Mouse (Mus musculus): ENCODE measurements around the gene Ankrd66.
"Not testable (repeated sequence)": the region's sequence is repeated elsewhere in the genome, so short reads cannot be mapped to it uniquely, and the experiment has no call there.

The Ankrd66 gene

GRCm38 (mm10) chr17:43536841-43537240 is 6.6 kb downstream of the Ankrd66 start:
- not testable (repeated sequence) for DNase-seq (ENCODE audit: low spot score)

GRCm38 (mm10) chr17:43534362-43535222 is 8.8 kb downstream of the Ankrd66 start:
- peak; percentile 42 for DNase-seq (ENCODE audit: low spot score)

DNA sequence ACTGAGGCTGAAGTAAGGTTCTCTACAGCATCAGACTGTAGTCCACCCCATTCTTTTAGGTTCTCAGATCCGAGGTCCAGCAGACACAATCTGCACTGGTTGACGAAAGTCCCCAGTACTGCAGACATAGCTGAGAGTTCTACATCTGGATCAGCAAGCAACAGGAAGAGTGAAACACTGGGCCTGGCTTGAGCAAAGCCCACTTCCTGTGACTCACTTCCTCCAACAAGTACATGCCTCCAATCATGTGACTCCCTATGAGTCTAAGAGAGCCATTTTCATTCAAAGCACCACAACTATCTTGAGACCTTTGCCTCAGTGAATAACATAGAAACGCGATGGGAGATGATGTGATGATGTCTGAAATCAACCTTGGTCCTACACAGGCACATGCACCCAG is 12.2 kb downstream of the Ankrd66 start:
- DNase-seq (ENCODE audit: low spot score): no peak

DNA sequence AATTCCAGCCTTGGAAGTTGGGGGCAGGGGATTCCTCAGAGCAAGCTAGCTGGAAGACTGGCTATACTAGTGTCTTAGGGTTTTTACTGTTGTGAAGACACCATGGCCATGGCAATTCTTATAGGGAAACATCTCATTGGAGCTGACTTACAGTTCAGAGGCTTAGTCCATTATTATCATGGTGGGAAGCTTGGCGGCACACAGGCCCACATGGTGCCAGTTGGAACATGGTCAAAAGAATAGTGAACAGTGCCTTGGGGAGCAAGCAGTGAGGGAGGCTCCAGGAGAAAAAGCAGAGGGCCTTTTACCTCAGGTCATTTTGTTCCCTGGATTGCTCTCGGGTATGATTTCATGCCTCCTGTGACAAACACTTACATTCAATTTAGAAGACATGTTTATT is 12.9 kb downstream of the Ankrd66 start:
- DNase-seq (ENCODE audit: low spot score): no peak

DNA sequence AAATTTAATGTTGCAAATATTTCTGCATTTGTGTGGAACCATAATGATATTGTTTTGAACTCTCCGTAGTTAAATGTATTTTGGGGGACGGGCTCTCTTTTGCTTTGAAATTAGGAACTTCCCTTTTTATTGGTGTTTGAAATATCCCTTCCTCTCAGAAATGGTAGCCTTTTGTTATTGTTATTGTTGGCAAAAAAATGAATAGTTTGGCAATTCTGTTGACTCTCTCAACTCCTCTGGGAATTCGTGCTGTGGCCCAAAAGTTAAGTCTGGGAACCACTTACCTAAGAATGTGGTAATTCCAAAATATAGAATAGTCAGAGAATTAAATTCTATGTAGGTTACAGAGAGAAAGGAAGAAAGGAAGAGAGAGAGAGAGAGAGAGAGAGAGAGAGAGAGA is 23.3 kb downstream of the Ankrd66 start:
- no peak for DNase-seq (ENCODE audit: low spot score)

- peak; percentile 88 for DNase-seq (ENCODE audit: low spot score)
Measured at GRCm38 (mm10) chr17:43518644-43519409, 24.6 kb downstream of the Ankrd66 start.

DNA sequence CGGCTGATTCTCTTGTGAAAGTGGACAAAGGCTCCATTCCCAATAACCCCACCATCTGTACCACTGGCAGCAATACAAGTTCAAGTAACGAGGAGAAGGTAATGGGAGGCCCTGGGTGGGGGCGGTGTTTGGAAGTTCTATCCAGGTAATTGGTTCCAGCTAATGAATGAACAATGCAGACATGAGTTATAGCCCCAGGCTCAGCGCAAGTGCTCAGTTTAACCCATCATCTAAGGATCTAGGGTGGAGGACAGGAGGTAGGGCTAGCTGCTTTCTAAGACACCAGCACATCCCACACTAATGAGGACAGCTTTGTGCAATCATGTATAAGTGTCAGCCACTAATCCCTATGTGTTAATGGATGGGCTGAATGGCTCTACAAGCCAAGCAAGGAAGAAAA is 32.7 kb downstream of the Ankrd66 start:
- no peak for DNase-seq (ENCODE audit: low spot score)

DNA sequence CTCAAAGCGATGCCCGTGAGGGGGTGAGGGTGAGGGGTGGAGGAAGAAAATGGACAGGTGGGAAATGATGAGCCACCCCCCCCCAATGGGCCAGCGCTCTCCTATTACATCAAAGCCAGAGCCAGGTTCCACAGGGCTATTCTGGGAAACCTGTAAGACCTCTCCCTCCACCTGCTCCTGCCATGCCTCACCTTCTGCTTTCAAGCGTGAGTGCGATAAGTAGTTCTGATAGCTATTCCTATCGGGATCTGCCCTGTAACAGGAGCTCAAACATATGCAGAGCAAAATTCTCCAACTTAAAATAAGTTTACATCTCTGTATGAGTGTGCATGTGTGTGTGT is 38.9 kb downstream of the Ankrd66 start:
- DNase-seq (ENCODE audit: low spot score): no peak

- DNase-seq (ENCODE audit: low spot score): no peak
Measured at GRCm38 (mm10) chr17:43503861-43504593, 39.4 kb downstream of the Ankrd66 start.

- DNase-seq (ENCODE audit: low spot score): no peak
Measured at GRCm38 (mm10) chr17:43502592-43502991, 40.8 kb downstream of the Ankrd66 start, which contains the start of gene Mep1a. Mep1a (minus strand) TSS chr17:43502812.

- DNase-seq (ENCODE audit: low spot score): no peak
Measured at GRCm38 (mm10) chr17:43501631-43502030, 41.8 kb downstream of the Ankrd66 start.

- no peak for DNase-seq (ENCODE audit: low spot score)
Measured at GRCm38 (mm10) chr17:43501223-43501622, 42.2 kb downstream of the Ankrd66 start.

GRCm38 (mm10) chr17:43500513-43500912 is 42.9 kb downstream of the Ankrd66 start:
- DNase-seq (ENCODE audit: low spot score): no peak

DNA sequence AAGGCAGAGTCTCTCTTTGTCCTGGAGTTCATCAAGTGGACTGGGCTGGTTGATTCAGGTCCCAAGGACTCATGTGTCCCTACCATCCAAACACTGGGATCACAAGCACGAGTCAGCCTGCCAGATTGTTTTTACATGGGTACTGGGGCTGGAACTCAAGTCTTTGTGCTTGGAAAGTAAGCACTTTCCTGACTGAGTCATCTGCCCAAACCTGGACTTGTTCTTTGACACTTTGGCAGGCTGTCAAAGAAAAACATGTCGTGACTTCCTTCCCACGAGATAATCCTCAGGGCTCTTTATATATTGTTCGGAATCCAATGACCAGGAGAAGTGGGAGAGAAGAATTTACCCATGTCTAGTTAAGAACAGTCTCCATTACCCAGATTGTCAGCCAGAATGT is 45.9 kb downstream of the Ankrd66 start:
- no peak for DNase-seq (ENCODE audit: low spot score)

DNA sequence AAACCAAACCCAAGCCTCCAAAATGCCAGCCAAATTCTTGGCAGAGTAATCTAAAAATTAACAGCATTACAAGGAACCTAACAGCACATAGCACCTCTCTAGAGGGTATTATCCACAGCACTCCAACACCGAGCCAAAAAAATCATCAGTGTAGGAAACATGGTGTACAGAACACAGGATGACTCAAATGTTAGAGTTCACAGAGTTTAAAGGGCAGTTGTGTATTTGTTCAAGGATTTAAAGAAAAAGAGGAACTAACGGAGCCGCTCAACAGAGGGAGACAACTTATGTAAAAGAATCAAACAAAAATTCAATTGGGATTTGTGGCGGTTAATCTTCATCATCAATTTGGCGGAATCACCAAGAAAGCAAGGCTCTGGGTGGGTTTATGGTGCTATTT is 47.9 kb downstream of the Ankrd66 start:
- no peak for DNase-seq (ENCODE audit: low spot score)

DNA sequence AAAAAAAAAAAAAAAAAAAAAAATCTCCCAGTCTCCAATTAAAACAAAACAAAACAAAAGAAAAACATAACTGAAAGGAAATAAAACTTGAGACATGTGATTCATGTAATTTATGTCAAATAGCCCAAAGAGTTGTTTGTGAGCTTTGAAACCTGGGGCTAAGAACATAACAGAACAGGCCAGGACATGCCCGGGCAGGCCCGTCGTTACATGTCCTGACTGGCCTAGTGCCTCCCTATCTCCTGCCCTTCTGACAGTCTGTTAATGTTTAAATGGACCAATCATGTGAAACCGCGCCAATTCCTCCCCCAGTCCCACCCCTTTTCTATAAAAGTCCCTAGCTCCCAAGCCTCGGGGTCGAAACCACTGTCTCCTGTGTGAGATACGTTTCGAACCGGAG is 53.1 kb downstream of the Ankrd66 start:
- DNase-seq (ENCODE audit: low spot score): not testable (repeated sequence)

DNA sequence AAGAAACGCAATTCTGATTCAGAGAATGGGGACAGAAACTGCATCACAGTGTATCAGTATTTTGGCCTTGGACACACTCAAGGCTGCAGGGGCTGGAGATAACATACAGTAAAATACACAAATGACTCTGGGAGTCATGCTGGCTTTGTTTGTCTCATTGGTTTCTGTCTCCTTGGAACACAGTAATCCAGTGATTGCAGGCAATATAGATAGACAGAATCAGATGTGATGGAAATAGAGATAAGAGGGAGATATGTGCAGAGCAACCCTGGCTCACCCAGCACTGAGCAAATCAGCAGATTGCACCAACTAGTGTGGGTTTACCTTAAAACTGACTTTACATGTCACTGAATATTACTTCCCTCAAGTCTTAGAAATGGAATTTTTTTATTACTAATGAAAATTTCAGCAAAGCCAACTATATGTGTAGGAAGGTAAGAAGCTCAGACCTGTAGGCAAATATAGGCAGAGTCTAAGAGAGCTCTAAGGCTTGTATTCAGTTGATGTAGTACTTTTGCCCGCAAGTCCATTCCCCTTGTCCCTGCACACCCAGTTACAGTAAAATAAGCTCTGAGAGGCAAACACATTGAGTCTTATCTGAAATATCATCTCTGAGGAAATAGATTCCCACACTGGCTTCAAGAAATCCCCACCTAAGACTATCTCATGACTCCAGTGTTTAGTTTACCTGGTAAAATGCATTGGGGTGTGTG is 54.8 kb downstream of the Ankrd66 start:
- no peak for DNase-seq (ENCODE audit: low spot score)

DNA sequence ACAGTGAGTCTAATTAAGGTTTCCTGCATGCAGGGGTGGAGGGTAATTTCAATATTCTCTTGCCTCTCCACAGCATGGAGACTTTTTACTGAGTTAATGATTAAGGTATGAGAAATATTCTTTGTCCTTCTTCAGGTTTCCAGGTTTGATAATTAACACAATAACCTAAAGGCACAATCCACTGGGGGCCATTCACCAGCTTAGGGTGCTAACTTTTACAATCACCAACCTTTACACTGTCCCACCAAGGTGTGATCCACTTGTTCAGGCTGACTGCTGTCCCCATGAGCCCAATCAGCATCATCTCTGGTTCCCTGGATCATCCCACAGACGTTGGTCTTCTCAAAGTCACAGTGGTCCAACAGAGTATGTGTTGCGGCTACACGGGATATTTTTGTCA is 57.5 kb downstream of the Ankrd66 start:
- DNase-seq (ENCODE audit: low spot score): no peak
